Mouse (Mus musculus): ENCODE data around the gene Rrad. TPM values are rescaled to one million over a fixed set of nuclear protein-coding genes. Genes with fewer than 3 reads are reported as not detected.

Gene Rrad
- polyA plus RNA-seq, 1 experiment from 2014 or later: 3.0 TPM

DNA sequence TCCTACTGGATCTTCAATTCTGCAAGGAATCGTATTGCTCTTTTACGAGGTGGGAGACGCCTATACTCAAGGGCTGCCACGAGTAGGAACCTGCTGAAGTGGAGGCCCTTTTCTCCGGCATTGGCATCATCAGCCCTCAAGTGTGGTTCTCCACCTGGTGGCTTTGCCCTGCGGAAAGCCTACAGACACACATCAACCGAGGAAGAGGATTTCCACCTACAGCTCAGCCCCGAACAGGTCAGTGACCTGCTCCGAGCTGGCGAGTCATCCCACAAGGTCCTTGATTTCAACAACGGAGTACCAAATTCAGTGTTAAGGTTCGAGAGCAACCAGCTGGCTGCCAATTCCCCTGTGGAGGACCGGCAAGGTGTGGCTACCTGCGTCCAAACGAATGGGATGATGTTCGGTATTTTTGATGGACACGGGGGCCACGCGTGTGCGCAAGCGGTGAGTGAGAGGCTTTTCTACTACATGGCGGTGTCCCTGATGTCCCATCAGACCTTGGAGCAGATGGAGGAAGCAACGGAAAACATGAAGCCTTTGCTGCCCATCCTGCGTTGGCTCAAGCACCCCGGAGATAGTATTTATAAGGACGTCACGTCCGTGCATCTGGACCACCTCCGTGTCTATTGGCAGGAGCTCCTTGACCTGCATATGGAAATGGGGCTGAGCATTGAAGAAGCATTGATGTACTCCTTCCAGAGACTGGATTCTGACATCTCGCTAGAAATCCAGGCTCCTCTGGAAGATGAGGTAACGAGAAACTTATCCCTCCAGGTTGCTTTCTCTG, 37.4 kb downstream of the Rrad start:
- Histone ChIP-seq H3K36me3 (peaks cover 15% of the 10 kb centered on the region), H3K4me3 (no peak overlapping the region), H3K27ac (replicated peaks) (no peak overlapping the region), H3K9me3 (no peaks in the 10 kb centered on the region), H3K4me1 (replicated peaks) (peaks cover 16% of the 10 kb centered on the region), H3K27me3 (no peaks in the 10 kb centered on the region), H3K9ac (no peak overlapping the region), H3K4me2 (no peak overlapping the region)
- WGBS: 95% methylated on average over 31 of the region's 31 CpGs
- ATAC-seq (ENCODE audit: low FRiP score, low read depth): no peak

DNA sequence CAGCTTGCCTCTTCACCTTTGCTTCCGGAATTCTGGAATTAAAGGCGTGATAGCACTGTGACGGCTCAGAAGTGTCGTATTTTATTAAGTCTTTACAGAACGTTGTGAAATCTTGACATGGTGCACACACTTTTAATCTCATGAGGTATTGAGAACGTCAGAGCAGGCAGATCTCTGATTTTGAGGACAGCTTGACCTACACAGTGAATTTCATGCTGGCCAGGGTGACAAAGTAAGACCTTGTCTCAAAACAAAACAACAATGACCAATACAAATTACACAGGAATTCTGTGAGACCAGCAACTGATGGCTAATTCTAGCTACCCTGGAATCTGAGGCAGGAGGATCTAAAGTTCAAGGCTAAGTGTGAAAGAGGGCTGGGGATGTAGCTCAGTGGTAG, 38.6 kb downstream of the Rrad start:
- Histone ChIP-seq H3K27ac (replicated peaks) (no peak overlapping the region), H3K27me3 (no peaks in the 10 kb centered on the region), H3K4me3 (0 out of 2 replicates have a peak overlapping the region, but pooled peaks have one; percentile 72), H3K9me3 (no peaks in the 10 kb centered on the region), H3K9ac (no peak overlapping the region), H3K4me2 (peak overlapping the region; percentile 62), H3K4me1 (replicated peaks) (peaks cover 16% of the 10 kb centered on the region), H3K36me3 (peaks cover 15% of the 10 kb centered on the region)
- ATAC-seq (ENCODE audit: low FRiP score, low read depth): no peak
- 68% methylated on average over 6 of the region's 6 CpGs for WGBS

DNA sequence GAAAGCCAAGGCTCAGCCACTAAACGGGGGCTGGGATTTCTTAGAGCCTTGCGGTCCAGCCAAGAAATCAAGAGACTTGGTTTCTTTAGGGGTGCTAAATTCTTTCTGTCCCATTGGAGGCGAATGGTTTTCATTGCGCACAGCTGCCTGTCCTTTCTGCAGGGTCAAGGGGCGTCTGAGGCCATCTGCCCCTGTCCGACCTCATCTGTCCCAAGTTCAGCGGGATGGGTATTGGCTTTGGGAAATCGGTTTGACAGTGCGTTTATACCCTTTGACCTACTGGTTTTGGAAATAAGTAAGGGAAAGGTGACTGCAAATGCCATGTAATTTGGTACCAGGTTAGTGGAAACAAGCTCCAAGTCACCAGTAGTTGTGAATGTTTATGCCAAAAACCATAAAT, 39.3 kb downstream of the Rrad start:
- 4% methylated on average over 9 of the region's 9 CpGs for whole genome bisulfite sequencing

DNA sequence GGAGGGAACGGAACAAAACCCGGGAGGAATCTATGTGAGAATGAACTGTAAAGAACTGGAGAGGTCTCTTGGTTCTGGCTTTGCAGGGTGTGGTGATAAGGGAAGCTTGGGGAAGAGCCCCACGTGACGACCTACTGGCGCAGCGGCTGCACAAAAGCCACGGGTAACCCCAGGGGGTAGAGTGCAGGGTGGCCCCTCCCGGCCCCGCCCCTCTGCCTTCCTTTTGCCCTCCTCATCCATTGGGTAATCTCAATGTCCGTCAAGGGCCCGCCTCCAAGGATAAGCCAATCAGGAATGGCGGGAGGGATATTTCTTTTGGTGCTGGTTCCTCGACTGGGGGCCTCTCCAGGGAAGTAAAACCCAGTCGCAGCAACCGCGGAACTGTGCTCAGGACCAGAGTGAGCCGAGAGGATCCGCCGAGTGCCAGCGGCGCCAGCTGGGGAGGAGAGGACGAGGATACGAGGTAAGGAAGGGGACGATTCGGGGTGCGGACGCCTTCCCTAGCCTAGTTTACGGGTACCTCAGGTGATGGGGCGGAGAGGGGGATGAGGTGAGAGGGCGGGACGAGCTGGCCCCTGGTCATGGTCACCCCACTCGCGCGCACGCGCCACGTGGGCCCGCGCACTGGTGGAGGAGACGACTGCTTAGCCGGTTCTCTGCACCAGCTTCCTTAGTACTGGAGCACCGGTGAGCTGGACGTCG, 39.8 kb downstream of the Rrad start, which contains the start of gene Pdp2:
Gene Pdp2 (plus strand): TSS at position 319 of the 702 bp plus-strand sequence.
- under 1% methylated on average over 44 of the region's 44 CpGs for WGBS
- H3K36me3 ChIP-seq: peaks cover 15% of the 10 kb centered on the region

More for the DNA sequence above, 39.3 kb downstream of the Rrad start:
- H3K27me3 ChIP-seq: no peaks in the 10 kb centered on the region
- H3K9me3 ChIP-seq: no peaks in the 10 kb centered on the region
- H3K4me1 ChIP-seq (replicated peaks): peaks cover 16% of the 10 kb centered on the region
- H3K4me2 ChIP-seq: peak overlapping the region; percentile 62
- peak overlapping the region; percentile 90 for H3K27ac ChIP-seq (replicated peaks)
- no peak for ATAC-seq (ENCODE audit: low FRiP score, low read depth)
- H3K36me3 ChIP-seq: peaks cover 15% of the 10 kb centered on the region
- peak overlapping the region; percentile 72 for H3K4me3 ChIP-seq
- peak overlapping the region; percentile 66 for H3K9ac ChIP-seq

DNA sequence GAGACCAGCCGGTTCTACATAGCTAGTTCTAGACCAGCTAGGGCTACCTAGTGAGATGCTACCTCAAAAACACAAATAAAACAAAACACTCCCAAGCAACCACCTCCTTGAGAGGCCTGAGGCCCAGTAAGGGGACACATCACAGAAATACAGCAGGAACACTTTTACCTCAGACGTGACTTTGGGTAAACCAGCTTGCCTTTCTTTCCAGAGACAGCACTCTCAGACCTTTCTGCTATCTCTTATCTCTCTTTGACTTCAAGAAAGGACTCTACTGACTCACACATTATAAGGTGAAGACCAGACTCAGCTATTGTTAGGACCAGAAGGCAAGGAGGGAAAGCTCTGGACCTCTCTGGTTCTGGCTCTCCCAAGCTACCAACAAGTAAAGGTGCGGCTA, 40.8 kb downstream of the Rrad start:
- no peak for ATAC-seq (ENCODE audit: low FRiP score, low read depth)
- Histone ChIP-seq H3K27me3 (no peaks in the 10 kb centered on the region), H3K4me1 (replicated peaks) (peaks cover 16% of the 10 kb centered on the region), H3K9ac (no peak overlapping the region), H3K4me3 (no peak overlapping the region), H3K4me2 (no peak overlapping the region), H3K9me3 (no peaks in the 10 kb centered on the region), H3K36me3 (peaks cover 9% of the 10 kb centered on the region; the same call in 1 of the 2 replicates), H3K27ac (replicated peaks) (no peak overlapping the region)
- WGBS: 91% methylated on average over 3 of the region's 3 CpGs

More for the DNA sequence above, 39.8 kb downstream of the Rrad start, which contains the start of gene Pdp2:
- Histone ChIP-seq H3K27me3 (no peaks in the 10 kb centered on the region), H3K4me2 (peak within 1 kb of the TSS; percentile 62), H3K9me3 (no peaks in the 10 kb centered on the region), H3K4me3 (peak within 1 kb of the TSS; percentile 72), H3K27ac (replicated peaks) (peak within 1 kb of the TSS; percentile 90), H3K9ac (peak within 1 kb of the TSS; percentile 66), H3K4me1 (replicated peaks) (peaks cover 16% of the 10 kb centered on the region)
- ATAC-seq (ENCODE audit: low FRiP score, low read depth): peak; percentile 98

DNA sequence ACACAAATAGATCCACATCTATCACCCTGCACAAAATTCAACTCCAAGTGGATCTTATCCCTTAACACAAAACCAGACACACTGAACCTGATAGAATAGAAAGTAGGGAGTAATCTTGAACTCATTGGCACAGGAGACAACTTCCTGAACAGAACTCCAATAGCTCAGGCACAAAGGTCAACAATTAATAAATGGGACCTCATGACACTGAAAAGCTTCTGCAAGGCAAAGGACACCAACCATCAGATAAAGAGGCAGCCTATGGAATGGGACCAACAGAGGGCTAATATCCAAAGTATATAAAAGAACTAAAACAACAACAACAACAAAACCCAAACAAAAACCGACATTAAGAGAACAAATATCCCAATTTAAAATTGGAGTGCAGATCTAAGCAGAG, 46.6 kb downstream of the Rrad start:
- no peaks in the 10 kb centered on the region for H3K9me3 ChIP-seq
- 69% methylated on average over 1 of the region's 1 CpGs for WGBS
- no peaks in the 10 kb centered on the region for H3K4me1 ChIP-seq (replicated peaks)
- H3K27me3 ChIP-seq: no peaks in the 10 kb centered on the region
- ATAC-seq (ENCODE audit: low FRiP score, low read depth): no peak
- H3K36me3 ChIP-seq: no peaks in the 10 kb centered on the region
- no peak overlapping the region for H3K27ac ChIP-seq (replicated peaks)
- H3K4me2 ChIP-seq: no peak overlapping the region
- H3K4me3 ChIP-seq: no peak overlapping the region
- no peak overlapping the region for H3K9ac ChIP-seq

Other genes starting within 250 kb of the Rrad start
- gene Cmtm4, start 235.5 kb downstream of the Rrad start, polyA plus RNA-seq (2015; fragmentation: Nextera tagmentation; extraction: Ambion mirVana): 2.7 TPM in 2 replicates
- gene Dync1li2, start 188.3 kb downstream of the Rrad start, polyA plus RNA-seq (2015; fragmentation: Nextera tagmentation; extraction: Ambion mirVana): 106 and 109 TPM in 2 replicates
- 0.62 and 0.65 TPM in 2 replicates for gene Terb1, start 121.4 kb downstream of the Rrad start, polyA plus RNA-seq (2015; fragmentation: Nextera tagmentation; extraction: Ambion mirVana)
- 103 and 107 TPM in 2 replicates for gene Nae1, start 96.7 kb downstream of the Rrad start, polyA plus RNA-seq (2015; fragmentation: Nextera tagmentation; extraction: Ambion mirVana)
- 2.7 and 4.0 TPM in 2 replicates for gene Car7, start 96.6 kb downstream of the Rrad start, polyA plus RNA-seq (2015; fragmentation: Nextera tagmentation; extraction: Ambion mirVana)
- 17.9 and 20.6 TPM in 2 replicates for gene Pdp2, start 39.9 kb downstream of the Rrad start, polyA plus RNA-seq (2015; fragmentation: Nextera tagmentation; extraction: Ambion mirVana)
- not detected in 2 replicates for gene Cdh16, start 6.9 kb downstream of the Rrad start, polyA plus RNA-seq (2015; fragmentation: Nextera tagmentation; extraction: Ambion mirVana)
- gene Ciao2b, start 10.6 kb upstream of the Rrad start, polyA plus RNA-seq (2015; fragmentation: Nextera tagmentation; extraction: Ambion mirVana): 125 and 131 TPM in 2 replicates
- gene Ces2a, start 102.7 kb upstream of the Rrad start, polyA plus RNA-seq (2015; fragmentation: Nextera tagmentation; extraction: Ambion mirVana): not detected in 2 replicates
- 0.18 and 0.28 TPM in 2 replicates for gene Ces2b, start 200.2 kb upstream of the Rrad start, polyA plus RNA-seq (2015; fragmentation: Nextera tagmentation; extraction: Ambion mirVana)
- gene Ces2c, start 215.7 kb upstream of the Rrad start, polyA plus RNA-seq (2015; fragmentation: Nextera tagmentation; extraction: Ambion mirVana): not detected in 2 replicates

Measured in hindbrain, embryonic 15.5 days (tissue).